Mouse (Mus musculus): ENCODE results near the gene Tbc1d2b.

DNA sequence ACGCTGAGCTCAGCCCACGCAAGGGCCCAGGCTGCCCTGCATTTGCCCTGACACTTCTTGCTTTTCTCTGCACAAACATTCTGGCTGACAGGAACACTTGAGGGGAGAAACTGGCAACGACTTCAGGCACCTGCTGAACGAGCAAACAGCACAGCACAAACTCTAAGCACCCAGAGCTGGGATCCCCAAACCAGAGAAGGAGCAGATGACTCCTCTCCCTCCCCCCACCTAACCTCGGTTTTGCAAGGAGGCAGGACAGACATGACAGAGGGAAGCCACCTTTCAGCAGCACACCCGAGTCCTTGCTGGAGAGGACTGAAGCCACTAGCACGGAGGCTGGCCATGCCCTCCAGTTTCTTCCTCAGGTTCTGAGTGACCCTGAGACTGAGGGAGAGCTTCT is 23.3 kb downstream of the Tbc1d2b start:
- TF ChIP-seq CTCF (IDR thresholded peaks at IDR 0.05; ENCODE audit: borderline replicate concordance, insufficient read depth, low read depth, low read length) (no peak), POLR2A (IDR thresholded peaks at IDR 0.05; ENCODE audit: borderline replicate concordance, insufficient read depth, low read length) (no peak)
